Mouse (Mus musculus) heart, embryonic 12.5 days (tissue): ENCODE measurements around the gene Pom121l2. TPM values are rescaled to one million over a fixed set of nuclear protein-coding genes. Genes with fewer than 3 reads are reported as not detected.

Experiments used
- ATAC-seq: fragments of 200-750 bp; cut with Nextera tagmentation; 2 replicates; pipeline ENCODE4 v1.8.0; 2017; ENCODE audit warnings: moderate TSS enrichment, moderate library complexity; ENCODE audit not compliant: insufficient number of reproducible peaks, low FRiP score
- H3K27ac ChIP-seq: fragments of 300-500 bp; sonication (generic); 2 replicates; pipeline ENCODE4 v1.5.1; 2016; ENCODE audit warnings: mild to moderate bottlenecking, moderate library complexity; ENCODE audit not compliant: poor library complexity, severe bottlenecking
- H3K27me3 ChIP-seq: fragments of 300-500 bp; sonication (generic); replicated peaks from 2 replicates; pipeline ENCODE4 v1.6.1; 2016; ENCODE audit warnings: mild to moderate bottlenecking, moderate library complexity
- H3K36me3 ChIP-seq: fragments of 300-500 bp; sonication (generic); 2 replicates; pipeline ENCODE4 v1.6.1; 2016; ENCODE audit warnings: mild to moderate bottlenecking, moderate library complexity
- H3K4me1 ChIP-seq: fragments of 300-500 bp; sonication (generic); replicated peaks from 2 replicates; pipeline ENCODE4 v1.6.1; 2016; ENCODE audit warnings: mild to moderate bottlenecking
- H3K4me2 ChIP-seq: fragments of 300-500 bp; sonication (generic); 2 replicates; pipeline ENCODE4 v1.6.1; 2016; ENCODE audit warnings: mild to moderate bottlenecking, moderate library complexity
- H3K4me3 ChIP-seq: fragments of 300-500 bp; sonication (generic); 2 replicates; pipeline ENCODE4 v1.5.1; 2016; ENCODE audit warnings: mild to moderate bottlenecking
- H3K9ac ChIP-seq: fragments of 300-500 bp; sonication (generic); 2 replicates; pipeline ENCODE4 v1.6.1; 2016; ENCODE audit warnings: mild to moderate bottlenecking, moderate library complexity
- H3K9me3 ChIP-seq: fragments of 300-500 bp; sonication (generic); replicated peaks from 2 replicates; pipeline ENCODE4 v1.6.1; 2016; ENCODE audit warnings: mild to moderate bottlenecking, moderate library complexity
- WGBS: fragments of 180-500 bp; shearing (Covaris S2); methylation state at CpG from one replicate; pipeline ENCODE4 v1.1.7; 2016; 5-methylcytosine and 5-hydroxymethylcytosine counted together
- polyA plus RNA-seq: library from polyadenylated mRNA; unstranded; fragments of >200 nt; fragmentation: Nextera tagmentation; extraction: Ambion mirVana; gene quantifications from 2 replicates; pipeline ENCODE4 v1.2.1, GENCODE M21; 2016

Pom121l2 gene
- polyA plus RNA-seq, 1 experiment from 2014 or later, result 0.14 TPM

GRCm38 (mm10) chr13:21994896-21995295 lies 13.9 kb downstream of the Pom121l2 start:
- ATAC-seq, result no peak
- Histone ChIP-seq H3K36me3 (no peaks in the 10 kb centered on the region), H3K27me3 (peaks cover 32% of the 10 kb centered on the region), H3K4me1 (peaks cover 6% of the 10 kb centered on the region; the same call in 1 of the 2 replicates), H3K9me3 (0 out of 2 replicates have a peak, but pooled peaks cover 7% of the 10 kb centered on the region), H3K4me2 (peak overlapping the region; percentile 81), H3K4me3 (peak overlapping the region; percentile 54), H3K27ac (no peak overlapping the region), H3K9ac (peak overlapping the region; percentile 63; the same call in 1 of the 2 replicates)
- WGBS, result 4% methylated on average over 8 of the region's 8 CpGs

GRCm38 (mm10) chr13:21995331-21995914 lies 14.4 kb downstream of the Pom121l2 start:
- H3K9ac ChIP-seq, result peak overlapping the region; percentile 63; the same call in 1 of the 2 replicates
- peak overlapping the region; percentile 81 for H3K4me2 ChIP-seq
- H3K27ac ChIP-seq, result no peak overlapping the region
- H3K4me1 ChIP-seq, result peaks cover 6% of the 10 kb centered on the region; the same call in 1 of the 2 replicates
- 0 out of 2 replicates have a peak, but pooled peaks cover 7% of the 10 kb centered on the region for H3K9me3 ChIP-seq
- ATAC-seq, result no peak
- no peaks in the 10 kb centered on the region for H3K36me3 ChIP-seq
- H3K4me3 ChIP-seq, result peak overlapping the region; percentile 54
- peaks cover 36% of the 10 kb centered on the region for H3K27me3 ChIP-seq
- under 1% methylated on average over 21 of the region's 21 CpGs for WGBS

- Histone ChIP-seq H3K4me3 (peak overlapping the region; percentile 54), H3K27ac (no peak overlapping the region), H3K9me3 (0 out of 2 replicates have a peak, but pooled peaks cover 2% of the 10 kb centered on the region), H3K4me1 (peaks cover 6% of the 10 kb centered on the region; the same call in 1 of the 2 replicates), H3K4me2 (peak overlapping the region; percentile 81), H3K27me3 (peaks cover 43% of the 10 kb centered on the region), H3K36me3 (no peaks in the 10 kb centered on the region), H3K9ac (no peak overlapping the region)
- ATAC-seq, result no peak
- 2% methylated on average over 12 of the region's 12 CpGs for WGBS
Measured at GRCm38 (mm10) chr13:21996101-21996839, 15.3 kb downstream of the Pom121l2 start.

- Histone ChIP-seq H3K4me3 (peak overlapping the region; percentile 47), H3K9me3 (no peaks in the 10 kb centered on the region), H3K4me1 (peaks cover 6% of the 10 kb centered on the region; the same call in 1 of the 2 replicates), H3K27me3 (peaks cover 49% of the 10 kb centered on the region), H3K27ac (no peak overlapping the region), H3K9ac (0 out of 2 replicates have a peak overlapping the region, but pooled peaks have one; percentile 11), H3K4me2 (peak overlapping the region; percentile 81), H3K36me3 (no peaks in the 10 kb centered on the region)
- WGBS, result 1% methylated on average over 13 of the region's 13 CpGs
- ATAC-seq, result no peak
Measured at GRCm38 (mm10) chr13:21996840-21997185, 15.8 kb downstream of the Pom121l2 start.

GRCm38 (mm10) chr13:21997201-21997820 lies 16.3 kb downstream of the Pom121l2 start:
- Histone ChIP-seq H3K27me3 (peaks cover 54% of the 10 kb centered on the region), H3K9ac (0 out of 2 replicates have a peak overlapping the region, but pooled peaks have one; percentile 11), H3K4me2 (peak overlapping the region; percentile 81), H3K36me3 (no peaks in the 10 kb centered on the region), H3K4me1 (peaks cover 6% of the 10 kb centered on the region; the same call in 1 of the 2 replicates), H3K4me3 (peak overlapping the region; percentile 47), H3K9me3 (no peaks in the 10 kb centered on the region), H3K27ac (no peak overlapping the region)
- WGBS, result under 1% methylated on average over 21 of the region's 21 CpGs
- no peak for ATAC-seq

- H3K27me3 ChIP-seq, result peaks cover 59% of the 10 kb centered on the region
Measured at GRCm38 (mm10) chr13:21997821-21998220, 16.8 kb downstream of the Pom121l2 start.

GRCm38 (mm10) chr13:21998412-21998811 lies 17.4 kb downstream of the Pom121l2 start:
- peaks cover 65% of the 10 kb centered on the region for H3K27me3 ChIP-seq
- H3K9ac ChIP-seq, result no peak overlapping the region
- no peak for ATAC-seq
- 23% methylated on average over 3 of the region's 3 CpGs for WGBS
- H3K27ac ChIP-seq, result no peak overlapping the region
- H3K9me3 ChIP-seq, result no peaks in the 10 kb centered on the region
- H3K36me3 ChIP-seq, result no peaks in the 10 kb centered on the region
- H3K4me2 ChIP-seq, result no peak overlapping the region
- H3K4me1 ChIP-seq, result peaks cover 6% of the 10 kb centered on the region; the same call in 1 of the 2 replicates
- H3K4me3 ChIP-seq, result no peak overlapping the region

More at GRCm38 (mm10) chr13:21997821-21998220, 16.8 kb downstream of the Pom121l2 start:
- Histone ChIP-seq H3K36me3 (no peaks in the 10 kb centered on the region), H3K4me2 (peak overlapping the region; percentile 81), H3K4me1 (peaks cover 6% of the 10 kb centered on the region; the same call in 1 of the 2 replicates), H3K9me3 (no peaks in the 10 kb centered on the region), H3K9ac (no peak overlapping the region), H3K4me3 (peak overlapping the region; percentile 47), H3K27ac (no peak overlapping the region)
- WGBS, result 7% methylated on average over 4 of the region's 4 CpGs
- ATAC-seq, result no peak

GRCm38 (mm10) chr13:21999147-21999546 lies 18.2 kb downstream of the Pom121l2 start:
- no peak overlapping the region for H3K4me2 ChIP-seq
- H3K4me1 ChIP-seq, result peaks cover 6% of the 10 kb centered on the region; the same call in 1 of the 2 replicates
- H3K4me3 ChIP-seq, result no peak overlapping the region
- H3K36me3 ChIP-seq, result no peaks in the 10 kb centered on the region
- H3K9me3 ChIP-seq, result no peaks in the 10 kb centered on the region
- no peak for ATAC-seq
- WGBS, result 25% methylated on average over 4 of the region's 4 CpGs
- peaks cover 72% of the 10 kb centered on the region for H3K27me3 ChIP-seq
- no peak overlapping the region for H3K27ac ChIP-seq
- no peak overlapping the region for H3K9ac ChIP-seq

GRCm38 (mm10) chr13:22001346-22001745 lies 20.4 kb downstream of the Pom121l2 start:
- H3K4me1 ChIP-seq, result peaks cover 12% of the 10 kb centered on the region
- H3K4me3 ChIP-seq, result no peak overlapping the region
- H3K27ac ChIP-seq, result no peak overlapping the region
- 52% methylated on average over 2 of the region's 2 CpGs for WGBS
- peaks cover 94% of the 10 kb centered on the region for H3K27me3 ChIP-seq
- no peak overlapping the region for H3K9ac ChIP-seq
- no peaks in the 10 kb centered on the region for H3K36me3 ChIP-seq
- no peak overlapping the region for H3K4me2 ChIP-seq
- H3K9me3 ChIP-seq, result no peaks in the 10 kb centered on the region
- no peak for ATAC-seq

GRCm38 (mm10) chr13:22001823-22002222 lies 20.8 kb downstream of the Pom121l2 start:
- peaks cover 12% of the 10 kb centered on the region; the same call in 1 of the 2 replicates for H3K4me1 ChIP-seq
- H3K4me2 ChIP-seq, result no peak overlapping the region
- no peak overlapping the region for H3K4me3 ChIP-seq
- H3K27ac ChIP-seq, result no peak overlapping the region
- H3K27me3 ChIP-seq, result peaks cover 95% of the 10 kb centered on the region
- 20% methylated on average over 5 of the region's 5 CpGs for WGBS
- no peaks in the 10 kb centered on the region for H3K36me3 ChIP-seq
- H3K9ac ChIP-seq, result no peak overlapping the region
- no peaks in the 10 kb centered on the region for H3K9me3 ChIP-seq
- ATAC-seq, result no peak
